Mouse (Mus musculus) heart, postnatal 0 days (tissue): ENCODE results near the gene Rph3a. TPM values are rescaled to one million over a fixed set of nuclear protein-coding genes. Genes with fewer than 3 reads are reported as not detected.
"Not testable (repeated sequence)": the region's sequence is repeated elsewhere in the genome, so short reads cannot be mapped to it uniquely, and the experiment has no call there.

ENCODE experiments used
- ATAC-seq: fragments of 200-750 bp; cut with Nextera tagmentation; 2 replicates; pipeline ENCODE4 v1.8.0; 2017; ENCODE audit warnings: low read depth, moderate number of reproducible peaks, moderate library complexity; ENCODE audit not compliant: insufficient read depth
- DNase-seq: peaks from one replicate; pipeline ENCODE4 v3.0.0-alpha.2; 2016; ENCODE audit warnings: low spot score
- H3K27ac ChIP-seq: fragments of 300-500 bp; sonication (generic); 2 replicates; pipeline ENCODE4 v1.5.1; 2014; ENCODE audit warnings: low read depth, mild to moderate bottlenecking
- H3K27me3 ChIP-seq: fragments of 300-500 bp; sonication (generic); 2 replicates; pipeline ENCODE4 v1.6.1; 2014; ENCODE audit warnings: low read length, mixed read lengths; ENCODE audit not compliant: control insufficient read depth, insufficient read depth
- H3K36me3 ChIP-seq: fragments of 300-500 bp; sonication (generic); replicated peaks from 2 replicates; pipeline ENCODE4 v1.6.1; 2014; ENCODE audit warnings: low read length, mixed read lengths; ENCODE audit not compliant: control insufficient read depth, insufficient read depth
- H3K4me1 ChIP-seq: fragments of 300-500 bp; sonication (generic); 2 replicates; pipeline ENCODE4 v1.6.1; 2014; ENCODE audit warnings: antibody characterized with exemption; ENCODE audit not compliant: control insufficient read depth, insufficient read depth
- H3K4me2 ChIP-seq: fragments of 300-500 bp; sonication (generic); 2 replicates; pipeline ENCODE4 v1.6.1; 2014; ENCODE audit warnings: low read depth, mild to moderate bottlenecking, low read length, moderate library complexity
- H3K4me3 ChIP-seq: fragments of 300-500 bp; sonication (generic); 2 replicates; pipeline ENCODE4 v1.5.1; 2014; ENCODE audit warnings: low read depth, low read length
- H3K9ac ChIP-seq: fragments of 300-500 bp; sonication (generic); replicated peaks from 2 replicates; pipeline ENCODE4 v1.6.1; 2014; ENCODE audit warnings: low read depth, low read length, mixed read lengths
- H3K9me3 ChIP-seq: fragments of 300-500 bp; sonication (generic); replicated peaks from 2 replicates; pipeline ENCODE4 v1.6.1; 2016; ENCODE audit warnings: low read length; ENCODE audit not compliant: control insufficient read depth
- CTCF ChIP-seq: IDR thresholded peaks from 2 replicates; pipeline ENCODE4 v1.5.1; 2016; ENCODE audit warnings: antibody characterized with exemption, control low read depth, low read depth
- EP300 ChIP-seq: IDR thresholded peaks from 2 replicates; pipeline ENCODE4 v1.6.1; 2016; ENCODE audit warnings: antibody characterized with exemption, low read depth
- WGBS: fragments of 180-500 bp; shearing (Covaris S2); extraction: QIAGEN DNeasy Blood & Tissue Kit; methylation state at CpG from one replicate; pipeline ENCODE4 v1.1.7; 2014; 5-methylcytosine and 5-hydroxymethylcytosine counted together
- polyA plus RNA-seq: library from polyadenylated mRNA; unstranded; fragments of >200 nt; fragmentation: Nextera tagmentation; extraction: Ambion mirVana; gene quantifications from 2 replicates; pipeline ENCODE4 v1.2.1, GENCODE M21; 2015
- total RNA-seq: library from RNA; depleted of rRNA; stranded (reverse); fragments of >200 nt; gene quantifications from 2 replicates; pipeline ENCODE4 v1.2.3, GENCODE M21; 2014; ENCODE audit warnings: low replicate concordance

Rph3a gene
- total and polyA plus RNA-seq, 2 experiments from 2014 or later: not detected

- no peak for ATAC-seq
- no peak overlapping the region for H3K4me3 ChIP-seq
- no peaks in the 10 kb centered on the region for H3K27me3 ChIP-seq
Measured at GRCm38 (mm10) chr5:120923969-120924368, 85.9 kb downstream of the Rph3a start.

GRCm38 (mm10) chr5:120920296-120920695 is 89.6 kb downstream of the Rph3a start:
- no peaks in the 10 kb centered on the region for H3K27me3 ChIP-seq
- H3K4me3 ChIP-seq: no peak overlapping the region
- no peak for DNase-seq
- no peaks in the 10 kb centered on the region for H3K9me3 ChIP-seq
- TF ChIP-seq CTCF (no peak), EP300 (no peak)
- WGBS: 57% methylated on average over 3 of the region's 3 CpGs
- no peaks in the 10 kb centered on the region for H3K36me3 ChIP-seq
- H3K4me2 ChIP-seq: no peak overlapping the region
- H3K27ac ChIP-seq: no peak overlapping the region
- ATAC-seq: no peak
- no peaks in the 10 kb centered on the region for H3K4me1 ChIP-seq
- no peak overlapping the region for H3K9ac ChIP-seq

More at GRCm38 (mm10) chr5:120923969-120924368, 85.9 kb downstream of the Rph3a start:
- no peak overlapping the region for H3K9ac ChIP-seq
- no peak for TF ChIP-seq CTCF
- no peak for TF ChIP-seq EP300
- 76% methylated on average over 4 of the region's 4 CpGs for WGBS
- no peak overlapping the region for H3K27ac ChIP-seq
- H3K36me3 ChIP-seq: no peaks in the 10 kb centered on the region
- no peaks in the 10 kb centered on the region for H3K9me3 ChIP-seq
- DNase-seq: no peak
- H3K4me2 ChIP-seq: no peak overlapping the region
- H3K4me1 ChIP-seq: no peaks in the 10 kb centered on the region

- ATAC-seq, DNase-seq, H3K4me1 ChIP-seq, H3K27ac ChIP-seq, H3K36me3 ChIP-seq, H3K4me2 ChIP-seq, H3K9me3 ChIP-seq, H3K27me3 ChIP-seq, H3K9ac ChIP-seq, H3K4me3 ChIP-seq: not testable (repeated sequence)
- WGBS: 52% methylated on average over 2 of the region's 2 CpGs
Measured at GRCm38 (mm10) chr5:120919156-120919935, 90.5 kb downstream of the Rph3a start.

- not testable (repeated sequence) for H3K9ac ChIP-seq, H3K27ac ChIP-seq, DNase-seq, ATAC-seq, H3K36me3 ChIP-seq, H3K4me2 ChIP-seq, H3K9me3 ChIP-seq, H3K4me3 ChIP-seq, H3K27me3 ChIP-seq, H3K4me1 ChIP-seq
- WGBS: 41% methylated on average over 8 of the region's 8 CpGs
Measured at GRCm38 (mm10) chr5:120914204-120914603, 95.7 kb downstream of the Rph3a start, which contains the start of gene Oas1d. TSS of gene Oas1d (plus strand) at chr5:120914536.

- H3K4me3 ChIP-seq: no peak overlapping the region
- no peaks in the 10 kb centered on the region for H3K36me3 ChIP-seq
- no peak overlapping the region for H3K9ac ChIP-seq
- 44% methylated on average over 7 of the region's 7 CpGs for WGBS
- DNase-seq (no peak), ATAC-seq (no peak)
- TF ChIP-seq CTCF (no peak), EP300 (no peak)
- H3K4me1 ChIP-seq: no peaks in the 10 kb centered on the region
- H3K4me2 ChIP-seq: no peak overlapping the region
- no peaks in the 10 kb centered on the region for H3K9me3 ChIP-seq
- no peaks in the 10 kb centered on the region for H3K27me3 ChIP-seq
- no peak overlapping the region for H3K27ac ChIP-seq
Measured at GRCm38 (mm10) chr5:120908196-120908920, 101.5 kb downstream of the Rph3a start.

- DNase-seq, H3K27me3 ChIP-seq, H3K27ac ChIP-seq, H3K36me3 ChIP-seq, H3K4me1 ChIP-seq, H3K9me3 ChIP-seq, ATAC-seq, H3K9ac ChIP-seq: not testable (repeated sequence)
- 28% methylated on average over 9 of the region's 12 CpGs for WGBS
- H3K4me2 ChIP-seq: peak within 1 kb of the TSS; percentile 16; the same call in 1 of the 2 replicates
- H3K4me3 ChIP-seq: peak within 1 kb of the TSS; percentile 12; the same call in 1 of the 2 replicates
Measured at GRCm38 (mm10) chr5:120906791-120907733, 102.8 kb downstream of the Rph3a start, which contains the start of gene Oas1a. TSS of gene Oas1a (minus strand) at chr5:120907521.
